Mouse (Mus musculus) brain, embryonic 18.5 days (tissue): ENCODE measurements around the gene Gm35134.
"Not testable (repeated sequence)": the region's sequence is repeated elsewhere in the genome, so short reads cannot be mapped to it uniquely, and the experiment has no call there.

Experiments used
- DNase-seq: peaks from one replicate; pipeline ENCODE4 v3.0.0-alpha.2; 2012; ENCODE audit warnings: low read depth, low spot score

The Gm35134 gene

GRCm38 (mm10) chrY:19112707-19113106 is at the start of gene Gm35134:
Gene Gm35134, plus strand, starts transcription at chrY:19113007.
- not testable (repeated sequence) for DNase-seq
